Mouse (Mus musculus) liver, postnatal 0 days (tissue): Measurements from ENCODE around the gene Adamts17. TPM values are rescaled to one million over a fixed set of nuclear protein-coding genes. Genes with fewer than 3 reads are reported as not detected.

Experiments used
- ATAC-seq: fragments of 200-750 bp; cut with Nextera tagmentation; 2 replicates; pipeline ENCODE4 v1.8.0; 2017; ENCODE audit warnings: mild to moderate bottlenecking, moderate library complexity
- DNase-seq: peaks from one replicate; pipeline ENCODE4 v3.0.0-alpha.2; 2016
- H3K27ac ChIP-seq: fragments of 300-500 bp; sonication (generic); 2 replicates; pipeline ENCODE4 v1.5.1; 2014; ENCODE audit warnings: antibody characterized with exemption, moderate library complexity, mild to moderate bottlenecking, low read depth
- H3K27me3 ChIP-seq: fragments of 300-500 bp; sonication (generic); 2 replicates; pipeline ENCODE4 v1.6.1; 2014; ENCODE audit warnings: low read length, control low read depth, mixed read lengths; ENCODE audit not compliant: insufficient read depth
- H3K36me3 ChIP-seq: fragments of 300-500 bp; sonication (generic); replicated peaks from 2 replicates; pipeline ENCODE4 v1.6.1; 2014; ENCODE audit warnings: mild to moderate bottlenecking, control low read depth, low read length, moderate library complexity, mixed read lengths; ENCODE audit not compliant: insufficient read depth
- H3K4me1 ChIP-seq: fragments of 300-500 bp; sonication (generic); 2 replicates; pipeline ENCODE4 v1.6.1; 2014; ENCODE audit warnings: antibody characterized with exemption, mild to moderate bottlenecking, control low read depth; ENCODE audit not compliant: insufficient read depth
- H3K4me2 ChIP-seq: fragments of 300-500 bp; sonication (generic); 2 replicates; pipeline ENCODE4 v1.6.1; 2014; ENCODE audit warnings: low read depth, mild to moderate bottlenecking, low read length, moderate library complexity, mixed read lengths
- H3K4me3 ChIP-seq: fragments of 300-500 bp; sonication (generic); 2 replicates; pipeline ENCODE4 v1.5.1; 2014; ENCODE audit warnings: low read depth, low read length
- H3K9ac ChIP-seq: fragments of 300-500 bp; sonication (generic); replicated peaks from 2 replicates; pipeline ENCODE4 v1.6.1; 2014; ENCODE audit warnings: mild to moderate bottlenecking, moderate library complexity
- H3K9me3 ChIP-seq: fragments of 300-500 bp; sonication (generic); 2 replicates; pipeline ENCODE4 v1.6.1; 2016; ENCODE audit warnings: mild to moderate bottlenecking, control low read depth, low read length, mixed read lengths
- CTCF ChIP-seq: sonication (generic); IDR thresholded peaks from 2 replicates; pipeline ENCODE4 v1.5.1; 2016; ENCODE audit warnings: antibody characterized with exemption, low read depth
- EP300 ChIP-seq: IDR thresholded peaks from 2 replicates; pipeline ENCODE4 v1.6.1; 2016; ENCODE audit warnings: antibody characterized with exemption, low read depth, mild to moderate bottlenecking
- WGBS: fragments of 180-500 bp; shearing (Covaris S2); extraction: QIAGEN DNeasy Blood & Tissue Kit; methylation state at CpG from one replicate; pipeline ENCODE4 v1.1.7; 2014; ENCODE audit not compliant: insufficient replicate concordance; 5-methylcytosine and 5-hydroxymethylcytosine counted together
- polyA plus RNA-seq: library from polyadenylated mRNA; unstranded; fragments of >200 nt; fragmentation: Nextera tagmentation; extraction: Ambion mirVana; gene quantifications from 2 replicates; pipeline ENCODE4 v1.2.1, GENCODE M21; 2015

Gene Adamts17
- polyA plus RNA-seq, 1 experiment from 2014 or later = 0.05 TPM

- TF ChIP-seq EP300 (no peak), CTCF (no peak)
- ATAC-seq = no peak
- Histone ChIP-seq H3K9me3 (no peaks in the 10 kb centered on the region), H3K9ac (no peak overlapping the region), H3K4me1 (no peaks in the 10 kb centered on the region; the same call in 1 of the 2 replicates), H3K27ac (no peak overlapping the region), H3K36me3 (no peaks in the 10 kb centered on the region), H3K27me3 (no peaks in the 10 kb centered on the region), H3K4me3 (no peak overlapping the region), H3K4me2 (no peak overlapping the region)
- no peak for DNase-seq
- WGBS = 86% methylated on average over 5 of the region's 5 CpGs
Observed at GRCm38 (mm10) chr7:66903014-66903413, 63.5 kb downstream of the Adamts17 start.

- 68% methylated on average over 4 of the region's 4 CpGs for WGBS
- Histone ChIP-seq H3K9me3 (no peaks in the 10 kb centered on the region), H3K4me1 (no peaks in the 10 kb centered on the region; the same call in 1 of the 2 replicates), H3K36me3 (no peaks in the 10 kb centered on the region), H3K27ac (no peak overlapping the region), H3K4me2 (no peak overlapping the region), H3K9ac (no peak overlapping the region), H3K4me3 (no peak overlapping the region), H3K27me3 (no peaks in the 10 kb centered on the region)
- TF ChIP-seq CTCF (no peak), EP300 (no peak)
- no peak for ATAC-seq
- DNase-seq = no peak
Observed at GRCm38 (mm10) chr7:66905941-66906340, 66.4 kb downstream of the Adamts17 start.

- 39% methylated on average over 5 of the region's 5 CpGs for WGBS
- Histone ChIP-seq H3K27ac (no peak overlapping the region), H3K4me1 (no peaks in the 10 kb centered on the region), H3K4me3 (no peak overlapping the region), H3K27me3 (no peaks in the 10 kb centered on the region), H3K36me3 (no peaks in the 10 kb centered on the region), H3K9ac (no peak overlapping the region), H3K9me3 (no peaks in the 10 kb centered on the region), H3K4me2 (no peak overlapping the region)
- ATAC-seq = no peak
- no peak for DNase-seq
- TF ChIP-seq CTCF (no peak), EP300 (no peak)
Observed at GRCm38 (mm10) chr7:66912866-66913265, 73.3 kb downstream of the Adamts17 start.

GRCm38 (mm10) chr7:66923595-66923994 is 84.1 kb downstream of the Adamts17 start:
- no peak for TF ChIP-seq EP300
- TF ChIP-seq CTCF = no peak

GRCm38 (mm10) chr7:66924104-66924503 is 84.6 kb downstream of the Adamts17 start:
- H3K9me3 ChIP-seq = no peaks in the 10 kb centered on the region
- no peak overlapping the region for H3K9ac ChIP-seq
- TF ChIP-seq CTCF (no peak), EP300 (no peak)
- no peak for DNase-seq
- WGBS = 85% methylated on average over 1 of the region's 1 CpGs
- no peaks in the 10 kb centered on the region for H3K36me3 ChIP-seq
- H3K27ac ChIP-seq = no peak overlapping the region
- no peaks in the 10 kb centered on the region for H3K4me1 ChIP-seq
- no peaks in the 10 kb centered on the region for H3K27me3 ChIP-seq
- H3K4me2 ChIP-seq = no peak overlapping the region
- no peak overlapping the region for H3K4me3 ChIP-seq
- no peak for ATAC-seq

More at GRCm38 (mm10) chr7:66923595-66923994, 84.1 kb downstream of the Adamts17 start:
- ATAC-seq (no peak), DNase-seq (no peak)
- Histone ChIP-seq H3K9me3 (no peaks in the 10 kb centered on the region), H3K9ac (no peak overlapping the region), H3K4me2 (no peak overlapping the region), H3K36me3 (no peaks in the 10 kb centered on the region), H3K27me3 (no peaks in the 10 kb centered on the region), H3K27ac (no peak overlapping the region), H3K4me3 (no peak overlapping the region), H3K4me1 (no peaks in the 10 kb centered on the region)
- WGBS = 90% methylated on average over 3 of the region's 3 CpGs

GRCm38 (mm10) chr7:66929263-66929662 is 89.7 kb downstream of the Adamts17 start:
- Histone ChIP-seq H3K36me3 (no peaks in the 10 kb centered on the region), H3K9me3 (no peaks in the 10 kb centered on the region), H3K4me1 (no peaks in the 10 kb centered on the region), H3K27me3 (no peaks in the 10 kb centered on the region), H3K27ac (no peak overlapping the region), H3K4me3 (no peak overlapping the region), H3K4me2 (no peak overlapping the region), H3K9ac (no peak overlapping the region)
- DNase-seq = no peak
- 29% methylated on average over 6 of the region's 6 CpGs for WGBS
- ATAC-seq = no peak
- no peak for TF ChIP-seq CTCF
- TF ChIP-seq EP300 = no peak

- DNase-seq (no peak), ATAC-seq (no peak)
- H3K9me3 ChIP-seq = no peaks in the 10 kb centered on the region
- H3K27ac ChIP-seq = no peak overlapping the region
- no peak overlapping the region for H3K9ac ChIP-seq
- no peak overlapping the region for H3K4me3 ChIP-seq
- H3K4me2 ChIP-seq = no peak overlapping the region
- H3K4me1 ChIP-seq = no peaks in the 10 kb centered on the region
- no peaks in the 10 kb centered on the region for H3K36me3 ChIP-seq
- no peaks in the 10 kb centered on the region for H3K27me3 ChIP-seq
- 83% methylated on average over 1 of the region's 1 CpGs for WGBS
- no peak for TF ChIP-seq EP300
- TF ChIP-seq CTCF = no peak
Observed at GRCm38 (mm10) chr7:66931291-66931690, 91.8 kb downstream of the Adamts17 start.
